Comparison of ENCODE assay signal across 8 mouse cellular contexts in the genomic region with DNA sequence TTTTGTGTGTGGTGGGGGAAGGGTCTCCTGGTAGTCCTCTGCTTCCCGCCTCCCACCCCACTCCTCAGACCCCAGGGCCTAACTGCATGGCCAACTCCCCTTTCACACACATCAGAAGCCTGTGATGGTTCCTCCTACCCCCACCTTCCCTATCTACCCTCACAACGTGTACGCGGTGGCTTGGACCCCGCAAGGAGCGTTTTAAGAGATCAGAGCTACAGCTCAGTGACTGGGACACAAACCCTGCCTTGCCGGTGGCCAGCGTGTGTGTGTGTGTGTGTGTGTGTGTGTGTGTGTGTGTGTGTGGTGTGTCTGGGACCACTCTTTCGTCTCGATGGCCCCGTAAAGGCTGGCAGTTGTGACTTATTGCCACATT. TPM values are rescaled to one million over a fixed set of nuclear protein-coding genes. Genes with fewer than 3 reads are reported as not detected.
DNase-seq lines count a peak whose midpoint lies in the region; ATAC-seq and TF ChIP-seq lines count a peak whose summit lies in the region.

No protein-coding gene starts in this region.

- H3K9ac ChIP-seq in limb, embryonic 12.5 days (replicated peaks): peak overlapping the region; percentile 71

- H3K4me2 ChIP-seq in limb, embryonic 12.5 days: peak overlapping the region; percentile 91

- H3K4me1 ChIP-seq in cerebellum, adult 2 months (ENCODE audit: control insufficient read depth, insufficient read depth, low read length): peaks cover 1% of the 10 kb centered on the region
- H3K4me1 ChIP-seq in limb, embryonic 12.5 days (replicated peaks): peaks cover 11% of the 10 kb centered on the region; the same call in 1 of the 2 replicates

- no peaks in the 10 kb centered on the region for H3K9me3 ChIP-seq in limb, embryonic 12.5 days

- WGBS in cerebellum, adult 2 months: 5% methylated on average over 11 of the region's 11 CpGs
- under 1% methylated on average over 8 of the region's 11 CpGs for WGBS in limb, embryonic 12.5 days

- no peak overlapping the region for H3K27ac ChIP-seq in cerebellum, adult 2 months (ENCODE audit: insufficient read depth, low read length)
- peak overlapping the region; percentile 53; the same call in 1 of the 2 replicates for H3K27ac ChIP-seq in limb, embryonic 12.5 days

- no peaks in the 10 kb centered on the region for H3K27me3 ChIP-seq in cerebellum, adult 2 months (ENCODE audit: control insufficient read depth, insufficient read depth, low read length)
- H3K27me3 ChIP-seq in limb, embryonic 12.5 days: peaks cover 16% of the 10 kb centered on the region

- no peaks in the 10 kb centered on the region for H3K36me3 ChIP-seq in limb, embryonic 12.5 days

- TF ChIP-seq CTCF in cerebellum, adult 2 months (IDR thresholded peaks at IDR 0.05; ENCODE audit: borderline replicate concordance, insufficient read depth, low read depth, low read length): no peak

- DNase-seq in cerebellum, adult 2 months: peak in 1 of 2 experiments; percentile 47
- no peak for DNase-seq in cerebellum, adult 9-11 months
- DNase-seq in right cerebral cortex, postnatal 10 days (ENCODE audit: low spot score in 2 of 2): peak; percentile 33 to 45
- DNase-seq in right cerebral cortex, postnatal 14 days: no peak
- DNase-seq in retina, embryonic 14.5 days (ENCODE audit: low spot score): peak; percentile 39
- DNase-seq in layer of hippocampus, postnatal 25 days (ENCODE audit: extremely low spot score in 1 of 2, low spot score in 1 of 2): no peak
- DNase-seq in right cerebral cortex, postnatal 4 days: no peak

- TF ChIP-seq POLR2A in cerebellum, adult 2 months (IDR thresholded peaks at IDR 0.05; ENCODE audit: borderline replicate concordance, insufficient read depth, low read length): no peak

- peak; percentile 44 for ATAC-seq in limb, embryonic 12.5 days (ENCODE audit: insufficient number of reproducible peaks, insufficient read depth, low FRiP score, low TSS enrichment, low read depth)

- peak overlapping the region; percentile 94 for H3K4me3 ChIP-seq in cerebellum, adult 2 months (replicated peaks; ENCODE audit: insufficient read depth, low read depth, low read length)
- peak overlapping the region; percentile 76 for H3K4me3 ChIP-seq in limb, embryonic 12.5 days (replicated peaks)

RNA-seq across cellular contexts. Expression of a gene that starts 1.2 kb away (rescaled TPM):
- polyA plus RNA-seq in cerebellum, adult 2 months (2012; rRNA removed): 31.4 and 32.1 TPM in 2 replicates
- 7.0 and 8.5 TPM in 2 replicates for polyA plus RNA-seq in limb, embryonic 12.5 days (2016; fragmentation: Nextera tagmentation; extraction: Ambion mirVana)
- 10 to 100 TPM; 35.5 to 38.1 TPM for total RNA-seq in layer of hippocampus, postnatal 25 days (2021)

RNA-seq across cellular contexts. Expression of a gene that starts 20.5 kb away (rescaled TPM):
- 0.28 and 0.30 TPM in 2 replicates for polyA plus RNA-seq in cerebellum, adult 2 months (2012; rRNA removed)
- 0.69 and 0.74 TPM in 2 replicates for polyA plus RNA-seq in limb, embryonic 12.5 days (2016; fragmentation: Nextera tagmentation; extraction: Ambion mirVana)
- not detected for total RNA-seq in layer of hippocampus, postnatal 25 days (2021)

RNA-seq across cellular contexts. Expression of a gene that starts 32.9 kb away (rescaled TPM):
- polyA plus RNA-seq in cerebellum, adult 2 months (2012; rRNA removed): 63.5 and 71.7 TPM in 2 replicates
- polyA plus RNA-seq in limb, embryonic 12.5 days (2016; fragmentation: Nextera tagmentation; extraction: Ambion mirVana): 67.7 and 68.9 TPM in 2 replicates
- 10 to 100 TPM; 37.8 to 41.5 TPM for total RNA-seq in layer of hippocampus, postnatal 25 days (2021)

RNA-seq across cellular contexts. Expression of a gene that starts 33.1 kb away (rescaled TPM):
- polyA plus RNA-seq in cerebellum, adult 2 months (2012; rRNA removed): 65.3 and 65.4 TPM in 2 replicates
- polyA plus RNA-seq in limb, embryonic 12.5 days (2016; fragmentation: Nextera tagmentation; extraction: Ambion mirVana): 115 and 133 TPM in 2 replicates
- 10 to 100 TPM; 82.1 to 87.9 TPM for total RNA-seq in layer of hippocampus, postnatal 25 days (2021)

RNA-seq across cellular contexts. Expression of a gene that starts 37.1 kb away (rescaled TPM):
- 2,128 and 2,417 TPM in 2 replicates for polyA plus RNA-seq in cerebellum, adult 2 months (2012; rRNA removed)
- polyA plus RNA-seq in limb, embryonic 12.5 days (2016; fragmentation: Nextera tagmentation; extraction: Ambion mirVana): 0.31 and 0.61 TPM in 2 replicates
- under 1 TPM in 1 of 2 experiments, not detected in 1; 0.66 TPM for total RNA-seq in layer of hippocampus, postnatal 25 days (2021)

Comparison
In these comparisons a context has a peak if more than half of its experiments do, and no peak if none do; other contexts are left out.
1. DNase-seq: peak in right cerebral cortex, postnatal 10 days (2 of 2) and retina, embryonic 14.5 days (single experiment); none in cerebellum, adult 9-11 months (single experiment), right cerebral cortex, postnatal 14 days (single experiment), layer of hippocampus, postnatal 25 days (0 of 2) and right cerebral cortex, postnatal 4 days (single experiment).